In the genomic region with DNA sequence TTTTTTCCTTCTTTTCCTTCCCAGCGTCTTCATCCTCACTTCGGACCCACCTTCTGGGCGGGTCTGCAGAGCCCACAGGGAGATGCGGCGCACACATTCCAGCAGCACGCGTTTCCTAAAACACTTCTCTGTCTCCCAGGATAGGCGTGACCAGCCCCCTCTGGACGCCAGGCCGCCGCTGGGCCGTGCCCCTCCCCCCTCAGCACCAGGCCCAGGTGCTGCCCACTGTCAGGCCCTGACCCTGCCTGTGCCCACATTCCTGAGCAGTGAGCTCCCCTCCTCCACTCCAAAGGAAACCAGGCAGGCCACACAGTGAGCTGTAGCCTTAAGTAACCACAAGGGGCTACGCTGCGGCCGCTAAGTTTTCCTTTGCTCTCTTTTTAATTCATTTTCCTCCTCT, we compare ENCODE assay signal across 8 mouse cellular contexts. TPM values are rescaled to one million over a fixed set of nuclear protein-coding genes. Genes with fewer than 3 reads are reported as not detected.
A peak's percentile ranks its signal among the peaks of the same experiment; 100 is the strongest.
DNase-seq lines count a peak whose midpoint lies in the region; ATAC-seq and TF ChIP-seq lines count a peak whose summit lies in the region.

No protein-coding gene starts in this region.

- no peak for ATAC-seq in liver, embryonic 11.5 days (replicated peaks; ENCODE audit: low FRiP score)
- ATAC-seq in hindbrain, embryonic 11.5 days (ENCODE audit: low FRiP score), result no peak
- peak; percentile 48; the same call in 1 of the 2 replicates for ATAC-seq in limb, embryonic 14.5 days (ENCODE audit: low FRiP score, low read depth)
- no peak for ATAC-seq in cerebellum, adult (ENCODE audit: insufficient number of reproducible peaks, low FRiP score, low TSS enrichment)

- H3K27ac ChIP-seq in liver, embryonic 11.5 days (ENCODE audit: low read depth, low read length), result peak overlapping the region; percentile 58
- H3K27ac ChIP-seq in hindbrain, embryonic 11.5 days (ENCODE audit: low read depth, low read length), result peak overlapping the region; percentile 25; the same call in 1 of the 2 replicates
- H3K27ac ChIP-seq in limb, embryonic 14.5 days (replicated peaks; ENCODE audit: low read depth, low read length), result peak overlapping the region; percentile 71

- H3K9ac ChIP-seq in liver, embryonic 11.5 days (ENCODE audit: low read depth, low read length), result peak overlapping the region; percentile 53; the same call in 1 of the 2 replicates
- H3K9ac ChIP-seq in hindbrain, embryonic 11.5 days (ENCODE audit: low read depth, low read length), result no peak overlapping the region
- peak overlapping the region; percentile 26; the same call in 1 of the 2 replicates for H3K9ac ChIP-seq in limb, embryonic 14.5 days (ENCODE audit: low read depth, low read length, severe bottlenecking)

- H3K36me3 ChIP-seq in liver, embryonic 11.5 days (ENCODE audit: control insufficient read depth, insufficient read depth, low read length), result no peaks in the 10 kb centered on the region; the same call in 1 of the 2 replicates
- no peaks in the 10 kb centered on the region for H3K36me3 ChIP-seq in hindbrain, embryonic 11.5 days (ENCODE audit: control insufficient read depth, insufficient read depth, low read length)
- 0 out of 2 replicates have a peak, but pooled peaks cover 3% of the 10 kb centered on the region for H3K36me3 ChIP-seq in limb, embryonic 14.5 days (ENCODE audit: control insufficient read depth, insufficient read depth, low read length)

- H3K4me3 ChIP-seq in liver, embryonic 11.5 days (ENCODE audit: low read depth, low read length), result 0 out of 2 replicates have a peak overlapping the region, but pooled peaks have one; percentile 6
- H3K4me3 ChIP-seq in hindbrain, embryonic 11.5 days (ENCODE audit: low read depth, low read length), result no peak overlapping the region
- 0 out of 2 replicates have a peak overlapping the region, but pooled peaks have one; percentile 13 for H3K4me3 ChIP-seq in limb, embryonic 14.5 days (replicated peaks; ENCODE audit: low read length)

- H3K4me2 ChIP-seq in liver, embryonic 11.5 days, result peak overlapping the region; percentile 50
- peak overlapping the region; percentile 20; the same call in 1 of the 2 replicates for H3K4me2 ChIP-seq in hindbrain, embryonic 11.5 days (replicated peaks; ENCODE audit: low read depth, low read length)
- peak overlapping the region; percentile 36 for H3K4me2 ChIP-seq in limb, embryonic 14.5 days (replicated peaks; ENCODE audit: low read depth, low read length, severe bottlenecking)

- no peaks in the 10 kb centered on the region for H3K9me3 ChIP-seq in liver, embryonic 11.5 days (ENCODE audit: control insufficient read depth, low read length)
- no peaks in the 10 kb centered on the region for H3K9me3 ChIP-seq in hindbrain, embryonic 11.5 days (ENCODE audit: control insufficient read depth, low read length)
- H3K9me3 ChIP-seq in limb, embryonic 14.5 days (ENCODE audit: control insufficient read depth, low read length), result no peaks in the 10 kb centered on the region

- H3K4me1 ChIP-seq in liver, embryonic 11.5 days (replicated peaks; ENCODE audit: control insufficient read depth, insufficient read depth, low read length), result peaks cover 63% of the 10 kb centered on the region
- peaks cover 7% of the 10 kb centered on the region; the same call in 1 of the 2 replicates for H3K4me1 ChIP-seq in hindbrain, embryonic 11.5 days (replicated peaks; ENCODE audit: control insufficient read depth, insufficient read depth, low read length)
- H3K4me1 ChIP-seq in limb, embryonic 14.5 days (ENCODE audit: control insufficient read depth, insufficient read depth, low read length), result peaks cover 50% of the 10 kb centered on the region

- 28% methylated on average over 15 of the region's 15 CpGs for WGBS in liver, embryonic 11.5 days
- WGBS in hindbrain, embryonic 11.5 days, result 6% methylated on average over 15 of the region's 15 CpGs
- WGBS in limb, embryonic 14.5 days, result 8% methylated on average over 15 of the region's 15 CpGs

- no peaks in the 10 kb centered on the region for H3K27me3 ChIP-seq in liver, embryonic 11.5 days (replicated peaks; ENCODE audit: control insufficient read depth, insufficient read depth, low read length)
- no peaks in the 10 kb centered on the region for H3K27me3 ChIP-seq in hindbrain, embryonic 11.5 days (ENCODE audit: control insufficient read depth, insufficient read depth, low read length)
- H3K27me3 ChIP-seq in limb, embryonic 14.5 days (ENCODE audit: control insufficient read depth, insufficient read depth, low read length), result no peaks in the 10 kb centered on the region

- TF ChIP-seq POLR2A in limb, embryonic 14.5 days (IDR thresholded peaks at IDR 0.05; ENCODE audit: borderline replicate concordance, extremely low read depth, insufficient read depth, insufficient read length), result no peak

- no peak for DNase-seq in liver, embryonic 11.5 days (ENCODE audit: low spot score)
- no peak for DNase-seq in liver
- DNase-seq in hindbrain, embryonic 11.5 days (ENCODE audit: low spot score), result no peak
- DNase-seq in limb, embryonic 14.5 days (ENCODE audit: low spot score), result no peak
- DNase-seq in retina, postnatal 1 day, result peak; percentile 60
- DNase-seq in urinary bladder, adult 18-20 months (ENCODE audit: low spot score in 2 of 2), result no peak
- DNase-seq in adrenal gland, postnatal 25 days, result no peak

RNA-seq across cellular contexts. Expression of a gene that starts 17.5 kb away (rescaled TPM):
- 12.4 and 14.0 TPM in 2 replicates for polyA plus RNA-seq in liver, embryonic 11.5 days (2014; fragmentation: Nextera tagmentation; extraction: Ambion mirVana)
- 9.0 and 10.1 TPM in 2 replicates for polyA plus RNA-seq in hindbrain, embryonic 11.5 days (2014; fragmentation: Nextera tagmentation; extraction: Ambion mirVana)
- polyA plus RNA-seq in limb, embryonic 14.5 days (2012; rRNA removed), result 119 and 145 TPM in 2 replicates
- polyA plus RNA-seq in limb, embryonic 14.5 days (2014; fragmentation: Nextera tagmentation; extraction: Ambion mirVana), result 25.0 and 26.3 TPM in 2 replicates
- total RNA-seq in adrenal gland, postnatal 25 days (2021), result 38.4 and 45.8 TPM in 2 replicates

RNA-seq across cellular contexts. Expression of a gene that starts 35.3 kb away (rescaled TPM):
- polyA plus RNA-seq in liver, embryonic 11.5 days (2014; fragmentation: Nextera tagmentation; extraction: Ambion mirVana), result 2,436 and 2,466 TPM in 2 replicates
- 1,244 and 1,247 TPM in 2 replicates for polyA plus RNA-seq in hindbrain, embryonic 11.5 days (2014; fragmentation: Nextera tagmentation; extraction: Ambion mirVana)
- polyA plus RNA-seq in limb, embryonic 14.5 days (2012; rRNA removed), result 3,411 and 4,152 TPM in 2 replicates
- 2,030 and 2,068 TPM in 2 replicates for polyA plus RNA-seq in limb, embryonic 14.5 days (2014; fragmentation: Nextera tagmentation; extraction: Ambion mirVana)
- total RNA-seq in adrenal gland, postnatal 25 days (2021), result 743 and 806 TPM in 2 replicates

RNA-seq across cellular contexts. Expression of a gene that starts 39.4 kb away (rescaled TPM):
- 14.8 and 15.2 TPM in 2 replicates for polyA plus RNA-seq in liver, embryonic 11.5 days (2014; fragmentation: Nextera tagmentation; extraction: Ambion mirVana)
- polyA plus RNA-seq in hindbrain, embryonic 11.5 days (2014; fragmentation: Nextera tagmentation; extraction: Ambion mirVana), result 21.3 and 23.1 TPM in 2 replicates
- 69.2 and 82.4 TPM in 2 replicates for polyA plus RNA-seq in limb, embryonic 14.5 days (2012; rRNA removed)
- 20.4 and 24.1 TPM in 2 replicates for polyA plus RNA-seq in limb, embryonic 14.5 days (2014; fragmentation: Nextera tagmentation; extraction: Ambion mirVana)
- total RNA-seq in adrenal gland, postnatal 25 days (2021), result 25.2 and 38.3 TPM in 2 replicates

RNA-seq across cellular contexts. Expression of a gene that starts 41.1 kb away (rescaled TPM):
- polyA plus RNA-seq in liver, embryonic 11.5 days (2014; fragmentation: Nextera tagmentation; extraction: Ambion mirVana), result 51.0 and 55.6 TPM in 2 replicates
- polyA plus RNA-seq in hindbrain, embryonic 11.5 days (2014; fragmentation: Nextera tagmentation; extraction: Ambion mirVana), result 31.8 and 39.4 TPM in 2 replicates
- polyA plus RNA-seq in limb, embryonic 14.5 days (2012; rRNA removed), result 47.0 and 59.2 TPM in 2 replicates
- 42.8 and 49.7 TPM in 2 replicates for polyA plus RNA-seq in limb, embryonic 14.5 days (2014; fragmentation: Nextera tagmentation; extraction: Ambion mirVana)
- 71.9 and 76.6 TPM in 2 replicates for total RNA-seq in adrenal gland, postnatal 25 days (2021)

RNA-seq across cellular contexts. Expression of a gene that starts 57.9 kb away (rescaled TPM):
- 0.89 and 1.2 TPM in 2 replicates for polyA plus RNA-seq in liver, embryonic 11.5 days (2014; fragmentation: Nextera tagmentation; extraction: Ambion mirVana)
- polyA plus RNA-seq in hindbrain, embryonic 11.5 days (2014; fragmentation: Nextera tagmentation; extraction: Ambion mirVana), result 0.56 and 1.1 TPM in 2 replicates
- polyA plus RNA-seq in limb, embryonic 14.5 days (2012; rRNA removed), result not detected in 2 replicates
- not detected in 2 replicates for polyA plus RNA-seq in limb, embryonic 14.5 days (2014; fragmentation: Nextera tagmentation; extraction: Ambion mirVana)
- total RNA-seq in adrenal gland, postnatal 25 days (2021), result not detected in 2 replicates
